Mouse (Mus musculus) brain, embryonic 14.5 days (tissue): ENCODE data around the gene Fbxo42.

Experiments used
- CTCF ChIP-seq: fragments of 200-500 bp; IDR thresholded peaks from 2 replicates; pipeline ENCODE4 v1.5.1; 2012; ENCODE audit warnings: inconsistent platforms, mild to moderate bottlenecking, moderate library complexity, borderline replicate concordance; ENCODE audit not compliant: insufficient read depth, insufficient read length; ENCODE audit errors: extremely low read depth
- POLR2A ChIP-seq: fragments of 200-500 bp; IDR thresholded peaks from 2 replicates; pipeline ENCODE4 v1.6.1; 2012; ENCODE audit warnings: mild to moderate bottlenecking, inconsistent platforms, borderline replicate concordance; ENCODE audit not compliant: poor library complexity, insufficient read depth, insufficient read length, severe bottlenecking; ENCODE audit errors: extremely low read depth

DNA sequence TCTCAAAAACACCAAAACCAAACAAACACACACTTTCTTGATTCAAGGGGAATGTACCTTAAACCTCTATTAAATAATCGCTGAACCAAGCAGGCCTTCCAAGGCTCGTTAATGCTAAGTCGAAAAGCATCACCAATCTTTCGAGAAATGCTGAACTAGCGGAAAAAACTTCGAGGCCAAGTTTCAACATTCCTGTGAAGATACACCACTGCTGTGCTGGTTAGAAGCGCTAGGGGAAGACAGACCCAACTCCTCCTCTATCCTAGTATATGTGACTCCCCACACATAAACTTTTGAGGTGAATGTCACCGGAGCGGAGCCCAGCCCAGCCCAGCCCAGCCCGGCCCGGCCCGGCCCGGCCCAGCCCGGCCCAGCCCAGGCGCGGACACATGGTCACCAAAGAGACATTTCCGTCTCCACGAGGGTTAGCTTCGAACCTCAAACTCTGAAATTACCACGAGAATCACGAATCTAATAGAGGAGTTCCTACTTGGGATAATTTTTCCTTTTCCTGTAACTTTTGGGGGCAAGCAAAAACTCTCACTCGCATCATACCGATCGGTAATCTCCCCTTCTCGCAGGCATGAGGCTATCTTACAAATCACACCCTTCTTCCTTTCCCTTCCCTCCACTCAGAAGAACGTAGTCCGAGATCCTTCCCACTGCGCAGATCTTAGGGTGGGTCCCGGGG lies 9.1 kb upstream of the Fbxo42 start:
- TF ChIP-seq POLR2A (no peak), CTCF (no peak)
